Mouse (Mus musculus) Patski (cell line): Measurements from ENCODE around the gene Nlrc5. TPM values are rescaled to one million over a fixed set of nuclear protein-coding genes. Genes with fewer than 3 reads are reported as not detected.
A peak's percentile ranks its signal among the peaks of the same experiment; 100 is the strongest.

Source experiments
- ATAC-seq: fragments of 100-300 bp; one replicate; pipeline ENCODE4 v1.8.0; 2021
- CTCF ChIA-PET: fragments of 350-600 bp; sonication (Branson Sonifier 250); formaldehyde crosslinking; loops from one replicate; lab custom pipeline; 2022; ENCODE audit warnings: inconsistent platforms; lab: Charles Lee
- POLR2A ChIA-PET: fragments of 350-600 bp; sonication (Branson Sonifier 250); formaldehyde crosslinking; loops from one replicate; lab custom pipeline; 2022; ENCODE audit warnings: antibody characterized with exemption, inconsistent platforms; lab: Charles Lee
- DNase-seq: peaks from one replicate; pipeline ENCODE4 v3.0.0-alpha.2; 2011; ENCODE audit warnings: low read depth, low spot score
- H3K27me3 ChIP-seq: fragments of 371-371 bp; one replicate; pipeline ENCODE4 v1.5.1; 2021
- CTCF ChIP-seq: fragments of 100-300 bp; IDR thresholded peaks from one replicate; pipeline ENCODE4 v1.5.1; 2021
- in situ Hi-C: fragments of 300-500 bp; cut with MboI; formaldehyde crosslinking; loops from 3 replicates; pipeline ENCODE4 v1.11.1; 2018; ENCODE audit warnings: low pct_unique_long_range_greater_than_20kb, mixed read lengths
- polyA plus RNA-seq: library from polyadenylated mRNA; unstranded; gene quantifications from one replicate; pipeline ENCODE4 v1.2.3, GENCODE M21; 2021

Gene Nlrc5
- polyA plus RNA-seq, 1 experiment from 2014 or later, result 0.76 TPM

DNA sequence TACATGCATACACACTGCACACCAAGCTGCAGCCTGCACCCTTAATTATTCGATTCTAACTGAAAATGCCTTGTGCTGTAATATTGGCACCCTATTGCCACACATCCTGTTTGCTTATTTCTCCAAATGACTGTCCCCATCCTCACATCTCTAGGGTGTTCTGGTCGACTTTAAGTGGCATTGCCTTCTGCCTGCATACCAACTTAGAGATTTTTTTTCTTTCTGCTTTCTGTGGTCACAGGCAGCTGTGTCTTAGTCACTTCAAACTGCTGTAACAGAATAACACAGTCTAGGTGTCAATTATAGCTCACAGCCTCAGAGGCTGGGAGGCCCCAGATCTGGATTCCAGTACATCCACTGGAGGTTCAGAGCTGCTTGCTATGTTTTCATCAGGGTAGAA, 24.4 kb downstream of the Nlrc5 start:
- POLR2A ChIA-PET, result no interaction called here
- CTCF ChIA-PET, result no interaction called here
- ATAC-seq (no peak), DNase-seq (no peak)
- H3K27me3 ChIP-seq, result no peaks in the 10 kb centered on the region
- no peak for TF ChIP-seq CTCF
- in situ Hi-C loops, result no loop called here

DNA sequence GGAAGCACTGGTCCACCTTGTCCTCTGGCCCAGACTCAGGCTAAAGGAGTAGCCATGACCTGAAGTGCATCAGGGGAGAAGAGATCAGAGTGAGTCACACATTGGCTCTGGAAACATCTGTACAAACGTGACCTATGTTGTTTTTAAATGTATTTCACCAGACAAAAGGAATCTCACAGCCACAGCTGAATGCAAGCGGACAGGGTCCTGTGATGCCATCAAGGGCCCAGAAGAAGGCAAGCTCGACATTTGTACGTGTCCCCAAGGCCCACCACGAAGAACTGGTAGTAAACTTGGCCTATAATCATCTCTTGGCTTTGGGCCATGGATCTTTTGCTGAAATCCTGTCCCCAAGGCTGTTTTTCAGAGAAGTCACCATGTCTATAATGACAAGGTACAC, 35.5 kb downstream of the Nlrc5 start:
- peaks cover 9% of the 10 kb centered on the region for H3K27me3 ChIP-seq
- POLR2A ChIA-PET, result no interaction called here
- in situ Hi-C loops, result no loop called here
- DNase-seq, result no peak
- ATAC-seq, result no peak
- CTCF ChIA-PET, result interaction anchor here (5.9 kb wide), 1 partner anchor 14 kb away, joined by 23 read pairs; no protein-coding TSS in a partner anchor
- no peak for TF ChIP-seq CTCF

DNA sequence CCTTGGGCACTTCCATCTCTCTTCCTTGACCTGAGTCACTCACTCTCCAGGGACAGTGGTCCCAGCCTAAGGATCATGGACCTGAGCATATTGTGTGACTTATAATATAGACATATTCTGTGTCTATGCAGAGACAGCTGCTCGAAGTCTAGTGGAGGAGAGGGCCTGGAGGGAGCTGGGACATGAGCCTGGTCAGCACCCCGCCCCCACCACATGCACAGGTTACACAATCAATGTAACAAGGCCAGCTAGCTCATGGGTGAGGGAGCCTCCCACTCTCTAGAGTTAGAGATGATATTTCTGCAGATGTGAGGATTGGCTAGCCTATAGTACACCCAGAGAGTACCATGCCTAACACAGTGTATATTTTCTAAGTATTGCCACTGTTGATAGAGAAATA, 36.6 kb downstream of the Nlrc5 start:
- DNase-seq (no peak), ATAC-seq (no peak)
- ChIA-PET POLR2A (no interaction called here), CTCF (interaction anchor here (5.9 kb wide), 1 partner anchor 13 kb away, joined by 23 read pairs; no protein-coding TSS in a partner anchor)
- peaks cover 15% of the 10 kb centered on the region for H3K27me3 ChIP-seq
- in situ Hi-C loops, result no loop called here
- no peak for TF ChIP-seq CTCF

DNA sequence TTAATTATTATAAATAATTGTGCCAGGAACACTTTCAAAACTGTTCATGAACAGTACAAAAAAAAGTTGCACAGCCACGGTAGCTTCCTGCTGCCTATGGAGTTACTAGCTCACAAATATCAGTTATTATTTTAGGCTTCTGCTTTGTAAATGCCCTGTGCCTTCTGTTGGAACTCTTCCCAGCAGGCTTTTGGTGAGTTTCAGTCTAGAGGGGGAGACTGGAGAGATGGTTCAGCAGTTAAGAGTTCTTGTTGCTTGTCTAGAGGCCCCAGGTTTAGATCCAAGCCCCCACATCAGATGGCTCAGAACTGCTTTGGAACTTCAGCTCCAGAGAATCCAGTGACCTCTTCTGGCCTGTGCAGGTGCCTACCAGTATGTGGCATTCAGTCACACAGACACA, 37.1 kb downstream of the Nlrc5 start:
- in situ Hi-C loops, result no loop called here
- POLR2A ChIA-PET, result interaction anchor here (0.6 kb wide), 1 partner anchor 44 kb away, joined by 3 read pairs; no protein-coding TSS in a partner anchor
- TF ChIP-seq CTCF, result no peak
- ATAC-seq, result no peak
- H3K27me3 ChIP-seq, result peaks cover 15% of the 10 kb centered on the region
- CTCF ChIA-PET, result interaction anchor here (5.9 kb wide), 1 partner anchor 13 kb away, joined by 23 read pairs; no protein-coding TSS in a partner anchor
- no peak for DNase-seq

DNA sequence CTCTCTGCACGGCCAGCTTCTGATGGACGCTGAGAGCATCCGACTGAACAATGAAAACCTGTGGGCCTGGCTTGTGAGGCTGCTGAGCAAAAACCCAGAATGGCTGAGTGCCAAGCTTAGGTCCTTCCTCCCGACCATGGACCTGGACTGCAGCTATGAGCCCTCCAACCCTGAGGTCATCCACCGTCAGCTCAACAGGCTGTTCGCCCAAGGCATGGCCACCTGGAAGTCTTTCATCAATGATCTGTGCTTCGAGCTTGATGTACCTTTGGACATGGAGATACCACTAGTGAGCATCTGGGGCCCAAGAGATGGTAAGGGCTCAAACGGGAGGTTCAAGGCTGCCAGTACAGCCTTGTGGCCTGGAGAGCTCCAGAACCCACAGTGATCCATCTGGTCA, 38.6 kb downstream of the Nlrc5 start:
- in situ Hi-C loops, result no loop called here
- no peak for TF ChIP-seq CTCF
- CTCF ChIA-PET, result interaction anchor here (5.9 kb wide), 1 partner anchor 11 kb away, joined by 23 read pairs; no protein-coding TSS in a partner anchor
- H3K27me3 ChIP-seq, result peaks cover 26% of the 10 kb centered on the region
- POLR2A ChIA-PET, result interaction anchor here (0.7 kb wide), 1 partner anchor 224 kb away, joined by 3 read pairs; no protein-coding TSS in a partner anchor
- ATAC-seq (no peak), DNase-seq (no peak)

DNA sequence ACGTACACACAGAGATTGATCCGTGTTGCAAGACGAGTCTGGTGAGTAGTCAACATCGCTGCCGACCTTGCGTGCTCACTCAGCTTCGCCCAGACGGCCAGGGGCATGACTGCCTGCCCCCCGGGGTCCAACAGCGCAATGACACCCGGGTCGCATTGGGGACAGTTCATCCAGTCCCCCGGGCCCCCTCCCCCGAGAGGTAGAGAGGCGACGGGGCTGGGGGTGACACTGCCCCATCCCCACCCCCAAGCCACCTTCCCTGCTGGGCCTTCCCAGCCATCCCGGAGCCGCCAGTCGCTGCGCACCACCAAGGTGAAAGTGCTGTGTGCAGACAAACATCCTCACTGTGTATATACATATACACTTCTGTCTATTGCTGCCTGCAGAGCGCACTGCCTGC, 39.3 kb downstream of the Nlrc5 start:
- no peak for TF ChIP-seq CTCF
- H3K27me3 ChIP-seq, result peaks cover 27% of the 10 kb centered on the region
- in situ Hi-C loops, result no loop called here
- DNase-seq, result no peak
- POLR2A ChIA-PET, result no interaction called here
- CTCF ChIA-PET, result interaction anchor here (5.9 kb wide), 1 partner anchor 10 kb away, joined by 23 read pairs; no protein-coding TSS in a partner anchor
- ATAC-seq, result no peak

DNA sequence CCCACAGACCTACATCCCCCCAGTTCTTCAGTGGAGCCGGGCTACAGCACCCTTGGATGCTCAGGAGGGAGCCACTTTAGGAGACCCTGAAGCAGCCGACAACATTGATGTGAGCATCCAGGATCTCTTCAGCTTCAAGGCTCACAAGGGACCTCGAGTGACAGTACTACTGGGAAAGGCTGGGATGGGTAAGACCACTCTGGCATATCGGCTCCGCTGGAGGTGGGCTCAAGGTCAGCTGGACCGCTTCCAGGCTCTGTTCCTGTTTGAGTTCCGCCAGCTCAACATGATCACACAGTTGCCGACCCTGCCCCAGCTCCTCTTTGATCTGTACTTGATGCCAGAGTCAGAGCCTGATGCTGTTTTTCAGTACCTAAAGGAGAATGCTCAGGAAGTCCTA, 41.6 kb downstream of the Nlrc5 start:
- no peak for TF ChIP-seq CTCF
- POLR2A ChIA-PET, result no interaction called here
- CTCF ChIA-PET, result interaction anchor here (2.0 kb wide), 2 partner anchors 10 to 17 kb away, joined by 5 read pairs; no protein-coding TSS in a partner anchor
- H3K27me3 ChIP-seq, result peaks cover 23% of the 10 kb centered on the region
- DNase-seq (no peak), ATAC-seq (no peak)
- in situ Hi-C loops, result loop anchor here (5.0 kb wide), 1 partner anchor 38 kb away; no protein-coding TSS in a partner anchor

DNA sequence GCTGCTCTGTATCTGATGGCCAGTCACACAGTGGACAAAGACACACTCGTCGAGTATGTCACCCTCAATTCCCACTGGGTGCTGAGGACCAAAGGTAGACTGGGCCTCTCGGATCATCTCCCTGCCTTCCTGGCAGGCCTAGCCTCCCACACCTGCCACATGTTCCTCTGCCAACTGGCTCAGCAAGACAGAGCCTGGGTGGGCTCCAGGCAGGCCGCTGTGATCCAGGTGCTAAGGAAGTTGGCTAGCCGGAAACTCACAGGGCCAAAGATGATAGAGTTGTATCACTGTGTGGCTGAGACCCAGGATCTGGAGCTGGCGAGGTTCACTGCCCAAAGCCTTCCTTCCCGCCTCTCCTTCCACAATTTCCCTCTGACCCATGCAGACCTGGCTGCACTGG, 42.7 kb downstream of the Nlrc5 start:
- in situ Hi-C loops, result loop anchor here (5.0 kb wide), 1 partner anchor 40 kb away; no protein-coding TSS in a partner anchor
- peaks cover 28% of the 10 kb centered on the region for H3K27me3 ChIP-seq
- POLR2A ChIA-PET, result no interaction called here
- ATAC-seq (no peak), DNase-seq (no peak)
- CTCF ChIA-PET, result interaction anchor here (2.0 kb wide), 1 partner anchor 9 kb away, joined by 5 read pairs; no protein-coding TSS in a partner anchor
- TF ChIP-seq CTCF, result no peak

DNA sequence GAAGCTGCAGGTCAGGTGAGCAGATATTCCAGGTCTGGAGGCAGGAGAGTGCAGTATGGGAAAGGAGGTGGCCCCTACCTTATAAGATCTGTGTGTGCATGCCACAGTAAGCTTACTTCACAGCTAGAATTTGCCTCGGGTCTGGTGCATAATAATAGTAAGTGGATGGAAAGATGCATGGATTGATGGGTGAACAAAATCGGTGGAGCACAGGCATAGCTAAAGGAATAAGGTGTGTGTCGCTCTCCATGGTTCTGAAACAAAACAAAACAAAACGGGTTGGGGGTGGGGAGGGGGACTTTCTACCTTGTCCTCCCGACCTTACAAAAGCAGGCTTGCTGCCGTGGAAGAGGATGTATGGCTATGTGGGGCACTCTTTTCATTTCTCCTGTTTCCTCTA, 47.9 kb downstream of the Nlrc5 start:
- ATAC-seq, result no peak
- H3K27me3 ChIP-seq, result peaks cover 12% of the 10 kb centered on the region
- ChIA-PET POLR2A (no interaction called here), CTCF (interaction anchor here (1.3 to 4.4 kb wide), 5 partner anchors 10 to 221 kb away, joined by 4 to 23 read pairs (median 4); no protein-coding TSS in a partner anchor)
- no peak for TF ChIP-seq CTCF
- in situ Hi-C loops, result no loop called here
- no peak for DNase-seq

DNA sequence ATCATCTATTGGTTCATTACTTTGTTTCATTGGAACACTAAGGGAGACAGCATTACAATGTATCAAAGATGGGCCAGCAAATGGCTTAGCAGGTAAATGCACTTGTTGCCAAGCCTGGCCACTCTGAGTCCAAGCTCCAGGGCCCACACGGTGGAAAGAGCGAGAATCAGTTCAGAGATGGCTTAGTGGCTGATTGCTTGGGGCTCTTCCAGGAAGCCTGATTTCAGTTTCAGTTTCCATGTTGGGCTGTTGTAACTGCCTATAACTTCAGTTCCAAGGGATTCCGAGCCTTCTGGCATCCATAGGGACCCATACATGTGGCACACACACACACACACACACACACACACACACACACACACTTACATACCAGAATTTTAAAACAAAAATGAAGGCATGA, 51.1 kb downstream of the Nlrc5 start:
- DNase-seq (no peak), ATAC-seq (no peak)
- ChIA-PET CTCF (interaction anchor here (0.8 to 3.9 kb wide), 7 partner anchors 9 to 217 kb away, joined by 3 to 23 read pairs (median 4); no protein-coding TSS in a partner anchor), POLR2A (no interaction called here)
- no peak for TF ChIP-seq CTCF
- peaks cover 14% of the 10 kb centered on the region for H3K27me3 ChIP-seq
- in situ Hi-C loops, result no loop called here

DNA sequence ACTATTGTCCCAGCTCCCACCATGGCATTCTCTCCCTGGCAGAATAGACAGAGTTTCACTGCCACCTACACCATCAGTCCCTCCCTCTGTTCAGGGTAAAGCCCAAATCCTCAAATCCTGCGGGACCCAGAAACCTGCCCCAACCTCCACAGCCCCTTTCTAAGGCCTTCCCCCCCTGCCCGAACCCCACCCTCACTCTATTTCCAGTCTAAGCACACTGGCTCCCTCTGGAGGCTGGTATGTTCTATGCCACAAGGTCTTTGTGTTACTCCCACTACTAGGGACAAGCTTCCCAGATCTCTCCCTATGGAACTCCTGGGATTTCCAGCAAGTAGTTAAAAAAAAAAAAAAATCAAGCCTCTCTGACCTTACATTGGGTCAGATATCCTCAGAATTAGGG, 51.7 kb downstream of the Nlrc5 start:
- DNase-seq (no peak), ATAC-seq (peak; percentile 44)
- ChIA-PET CTCF (interaction anchor here (0.8 to 3.9 kb wide), 8 partner anchors 9 to 217 kb away, joined by 3 to 23 read pairs (median 4); no protein-coding TSS in a partner anchor), POLR2A (no interaction called here)
- TF ChIP-seq CTCF, result peak; percentile 67
- H3K27me3 ChIP-seq, result peaks cover 14% of the 10 kb centered on the region
- in situ Hi-C loops, result no loop called here
